Mouse (Mus musculus) kidney, postnatal 10 days (tissue): ENCODE data around the gene Inpp4b.

Experiments
- DNase-seq: peaks from one replicate; pipeline ENCODE4 v3.0.0; 2021; ENCODE audit warnings: mixed read lengths

Gene Inpp4b

DNA sequence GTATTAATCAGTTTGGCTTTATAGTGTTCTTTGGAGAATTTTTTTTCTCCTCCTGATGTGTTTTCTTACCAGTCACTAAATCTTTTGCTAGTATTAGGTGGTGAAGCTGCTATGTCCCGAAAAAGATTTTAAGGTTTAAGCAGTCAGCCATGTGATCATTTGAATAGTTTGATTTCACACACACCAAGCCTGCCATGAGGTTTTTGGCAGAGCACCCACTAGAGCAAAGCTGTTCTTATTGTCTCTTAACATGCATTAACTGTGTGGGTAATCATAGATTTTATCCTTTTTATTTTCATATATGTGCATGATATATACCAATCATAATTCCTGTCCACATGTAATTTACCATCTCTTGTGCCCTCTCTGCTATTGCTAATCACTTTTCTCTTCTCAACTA is 240.6 kb downstream of the Inpp4b start:
- no peak for DNase-seq

- DNase-seq: no peak
These were observed 244.4 kb downstream of the Inpp4b start for GRCm38 (mm10) chr8:81586783-81587182.

GRCm38 (mm10) chr8:81594134-81594714 is 251.9 kb downstream of the Inpp4b start:
- DNase-seq: no peak

DNA sequence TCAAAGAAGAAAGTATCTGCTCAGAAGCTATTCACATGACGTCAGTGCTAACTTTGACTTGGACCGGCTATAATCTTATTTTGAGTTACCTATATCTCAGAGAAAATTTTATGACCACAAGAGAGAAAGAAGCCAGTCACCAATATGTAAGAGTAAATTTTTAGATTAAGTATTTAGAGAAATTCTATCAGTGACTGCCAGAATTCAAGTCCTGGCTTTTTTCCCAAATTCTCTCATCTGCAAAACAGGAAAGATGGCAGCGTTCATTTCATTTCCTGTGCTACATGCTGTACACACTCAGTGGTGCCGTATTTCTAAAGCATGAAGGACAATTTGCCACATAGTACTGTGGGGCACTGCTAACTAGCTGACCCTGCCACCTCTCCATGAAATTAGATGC is 256.9 kb downstream of the Inpp4b start:
- DNase-seq: no peak

DNA sequence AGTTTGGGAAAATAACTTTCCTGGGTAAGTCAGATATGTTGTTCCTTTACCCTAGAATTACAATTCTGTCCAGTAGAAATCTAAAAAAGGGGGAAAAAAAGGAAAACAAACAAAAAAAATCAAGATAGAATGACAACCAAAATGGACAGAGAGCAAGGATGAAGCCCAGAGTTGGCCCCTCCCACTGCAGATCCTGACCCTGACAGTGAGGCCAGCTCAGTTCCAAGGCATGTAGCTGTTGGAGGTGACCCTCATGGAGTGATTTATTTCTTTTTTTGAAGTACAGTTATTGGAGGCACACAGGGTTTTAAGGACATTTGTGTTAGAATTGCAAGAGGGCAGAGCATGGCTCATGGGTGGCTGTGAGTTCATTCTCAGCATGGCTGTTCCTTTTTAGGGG is 258.8 kb downstream of the Inpp4b start:
- no peak for DNase-seq

- DNase-seq: no peak
These were observed 265.7 kb downstream of the Inpp4b start for GRCm38 (mm10) chr8:81608082-81608481.

DNA sequence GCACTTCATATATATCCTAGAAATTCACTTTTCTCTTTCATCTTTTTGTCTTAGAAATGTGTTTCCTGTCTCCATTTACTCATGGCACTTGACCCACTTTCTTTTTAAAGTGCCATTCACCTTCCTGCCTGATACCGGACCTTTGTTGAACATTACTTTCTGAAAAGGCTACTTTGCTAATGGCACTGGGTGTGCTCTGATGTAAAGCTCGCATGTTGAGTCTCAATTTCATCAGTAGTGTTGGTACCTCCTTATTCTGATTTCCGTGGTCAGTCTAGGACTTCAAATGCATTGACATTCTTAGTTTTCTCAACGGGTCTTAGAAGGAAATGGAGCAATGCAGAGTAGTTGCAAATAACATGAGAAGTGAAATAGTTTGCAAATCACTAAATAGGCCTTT is 266.7 kb downstream of the Inpp4b start:
- DNase-seq: no peak

DNA sequence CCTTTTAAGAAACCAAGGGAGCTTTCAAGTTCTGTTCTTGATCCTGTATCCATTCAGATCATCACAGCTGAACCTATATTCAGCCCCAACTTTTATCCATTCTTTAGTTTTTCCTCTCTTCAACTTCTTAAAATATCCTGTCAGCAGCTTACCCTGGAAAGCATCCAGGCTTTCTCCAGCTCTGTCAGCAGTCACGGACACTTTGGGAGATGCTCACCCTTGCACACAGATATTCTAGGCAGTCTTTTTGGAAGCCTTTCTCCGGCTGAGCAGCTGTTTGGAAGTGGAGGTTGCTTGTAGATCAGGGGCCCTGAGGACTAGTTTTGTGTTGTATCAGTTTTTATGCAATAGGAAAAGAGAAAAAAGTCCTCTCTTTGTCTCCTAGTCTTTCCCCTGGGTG is 270.3 kb downstream of the Inpp4b start:
- DNase-seq: no peak

DNA sequence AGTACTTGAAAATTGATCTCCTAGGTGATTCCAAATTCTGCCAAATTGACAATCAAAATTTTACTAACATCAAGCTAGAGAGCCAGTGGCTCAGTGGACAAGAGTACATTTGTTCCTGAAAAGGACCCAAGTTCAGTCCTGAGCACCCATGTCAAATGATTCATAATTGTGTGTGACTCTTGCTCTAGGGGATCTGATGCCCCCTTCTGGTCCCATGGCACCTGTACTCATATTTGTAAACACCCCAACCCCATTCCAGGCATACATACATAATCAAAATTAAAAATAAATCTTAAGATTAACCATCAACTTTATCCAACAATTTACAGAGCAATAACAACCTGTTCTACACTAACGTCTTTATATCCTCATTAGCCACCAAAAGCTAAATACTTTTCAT is 271.8 kb downstream of the Inpp4b start:
- no peak for DNase-seq

DNA sequence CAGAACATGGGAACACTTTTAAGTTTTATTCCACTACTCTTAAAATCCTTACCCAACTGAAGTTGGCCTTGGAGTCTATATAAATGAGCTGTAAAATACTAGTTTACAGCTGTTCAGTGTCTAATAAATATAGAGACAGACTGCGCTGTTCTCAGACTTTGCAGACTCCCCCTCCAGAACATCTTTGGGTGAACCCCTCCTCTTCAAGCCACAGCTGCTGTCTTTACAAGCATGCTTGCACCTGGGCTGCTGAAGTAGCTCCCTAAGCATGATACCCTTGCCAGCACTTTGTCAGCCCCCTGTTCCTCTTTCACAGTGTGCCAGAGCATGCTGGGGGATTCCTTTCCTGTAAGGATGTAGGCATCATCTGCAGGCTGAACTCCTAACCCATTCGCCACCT is 272.2 kb downstream of the Inpp4b start:
- no peak for DNase-seq

- DNase-seq: no peak
These were observed 273.2 kb downstream of the Inpp4b start for GRCm38 (mm10) chr8:81615552-81615951.

GRCm38 (mm10) chr8:81618918-81619317 is 276.6 kb downstream of the Inpp4b start:
- DNase-seq: no peak

GRCm38 (mm10) chr8:81635015-81635414 is 292.7 kb downstream of the Inpp4b start:
- DNase-seq: no peak

DNA sequence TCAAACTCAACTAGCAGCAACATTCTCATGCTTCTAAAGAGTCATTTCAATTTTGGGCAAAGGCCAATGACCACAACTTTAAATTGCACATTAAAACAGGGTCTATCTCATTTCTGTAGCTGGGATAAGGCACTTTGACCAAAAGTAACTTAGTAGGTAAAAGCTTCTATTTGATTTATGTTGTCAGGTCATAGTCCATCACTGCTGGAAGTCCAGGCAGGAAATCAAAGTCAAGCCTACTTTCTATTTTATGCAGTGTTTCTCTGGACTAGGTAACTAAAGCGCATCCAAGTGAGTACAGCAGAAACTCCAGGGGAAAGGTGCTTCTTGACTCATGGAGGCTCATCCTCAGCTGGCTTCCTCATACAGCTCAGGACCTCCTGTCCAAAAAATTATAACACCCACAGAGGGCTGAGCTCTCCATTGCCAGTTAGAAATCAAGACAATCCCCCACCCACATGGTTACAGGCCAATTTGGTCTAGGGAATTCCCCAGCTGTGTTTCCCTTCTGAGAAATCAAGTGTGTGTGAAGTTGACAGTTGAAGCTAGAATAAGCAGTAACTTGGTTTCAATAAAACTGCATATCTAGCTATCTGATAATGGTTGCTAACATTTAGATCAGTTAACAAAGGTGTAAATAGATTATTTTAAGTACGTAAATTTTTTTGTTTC is 293.7 kb downstream of the Inpp4b start:
- no peak for DNase-seq

- no peak for DNase-seq
These were observed 296.1 kb downstream of the Inpp4b start for GRCm38 (mm10) chr8:81638478-81638877.

- no peak for DNase-seq
These were observed 297.5 kb downstream of the Inpp4b start for GRCm38 (mm10) chr8:81639820-81640219.

DNA sequence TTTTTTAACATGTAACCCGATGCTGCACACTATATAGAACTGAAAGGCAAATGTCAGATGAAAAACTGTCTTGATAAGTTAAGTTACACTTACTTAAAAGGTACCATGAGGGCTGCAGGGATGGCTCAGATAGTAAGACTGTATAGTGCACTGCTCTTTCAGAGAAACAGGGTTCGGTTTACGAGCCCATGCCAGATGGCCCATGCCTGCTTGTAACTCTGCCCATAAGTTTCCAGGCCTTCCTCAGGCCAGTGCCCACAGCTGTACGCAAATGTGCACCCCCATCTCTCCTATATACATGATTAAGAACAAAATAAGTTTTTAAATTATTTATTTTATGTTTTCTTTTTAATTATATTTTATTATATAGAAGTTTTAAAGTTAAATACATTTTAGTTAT is 300.7 kb downstream of the Inpp4b start:
- DNase-seq: no peak

DNA sequence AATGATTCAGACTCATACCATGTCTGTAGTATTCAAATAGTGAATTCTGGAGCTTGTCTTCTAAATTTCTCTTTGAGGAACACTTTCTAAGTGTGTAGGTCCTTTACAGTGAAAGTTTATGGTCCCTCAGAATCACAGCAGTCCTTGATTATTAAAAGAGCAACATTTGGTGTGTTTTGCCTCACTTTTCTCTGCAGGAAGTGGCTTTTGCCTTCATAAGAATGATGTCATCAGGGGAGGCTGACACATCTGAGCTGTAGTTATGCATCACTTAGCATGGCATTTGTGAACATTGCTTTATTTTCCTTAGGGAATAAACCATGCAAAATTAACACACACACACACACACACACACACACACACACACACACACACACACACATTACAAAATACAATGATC is 349.8 kb downstream of the Inpp4b start:
- DNase-seq: no peak

DNA sequence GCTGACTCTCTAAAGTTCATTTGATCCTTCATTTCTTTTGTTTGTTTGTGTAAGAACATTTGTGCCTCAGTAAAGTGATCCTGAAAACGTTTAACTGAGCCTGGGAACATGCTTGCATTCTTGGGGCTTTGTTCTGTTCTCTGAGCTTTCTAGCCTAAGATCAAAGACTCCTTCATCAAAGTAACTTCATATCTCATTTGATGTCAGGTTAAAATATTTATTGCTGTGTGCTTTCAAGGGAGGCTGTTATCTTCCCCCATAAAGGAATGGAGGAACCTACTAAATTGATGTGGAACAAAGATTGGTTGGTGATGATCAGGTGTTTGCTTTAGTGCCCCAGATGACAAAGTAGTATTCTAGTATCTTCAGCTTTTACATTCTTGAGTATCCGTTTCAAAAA is 352.5 kb downstream of the Inpp4b start:
- no peak for DNase-seq

DNA sequence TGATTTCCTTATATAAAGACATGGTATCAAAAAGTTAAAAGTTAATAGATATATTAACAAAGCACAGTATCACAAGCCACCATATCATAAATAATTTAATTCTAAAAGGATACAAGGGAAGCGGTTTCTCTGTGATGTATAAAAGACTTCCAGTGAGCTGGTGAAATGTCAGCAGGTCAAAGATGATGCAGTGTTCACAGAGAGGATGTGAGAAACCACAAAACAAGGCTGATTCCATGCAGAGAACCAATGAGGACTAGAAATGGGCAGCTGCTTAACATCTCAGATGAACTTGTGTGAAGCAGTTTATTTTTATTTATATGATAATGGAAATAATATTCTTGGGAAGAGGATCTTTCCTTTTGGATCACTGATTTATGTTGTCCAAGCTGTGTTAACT is 359.7 kb downstream of the Inpp4b start:
- DNase-seq: no peak

DNA sequence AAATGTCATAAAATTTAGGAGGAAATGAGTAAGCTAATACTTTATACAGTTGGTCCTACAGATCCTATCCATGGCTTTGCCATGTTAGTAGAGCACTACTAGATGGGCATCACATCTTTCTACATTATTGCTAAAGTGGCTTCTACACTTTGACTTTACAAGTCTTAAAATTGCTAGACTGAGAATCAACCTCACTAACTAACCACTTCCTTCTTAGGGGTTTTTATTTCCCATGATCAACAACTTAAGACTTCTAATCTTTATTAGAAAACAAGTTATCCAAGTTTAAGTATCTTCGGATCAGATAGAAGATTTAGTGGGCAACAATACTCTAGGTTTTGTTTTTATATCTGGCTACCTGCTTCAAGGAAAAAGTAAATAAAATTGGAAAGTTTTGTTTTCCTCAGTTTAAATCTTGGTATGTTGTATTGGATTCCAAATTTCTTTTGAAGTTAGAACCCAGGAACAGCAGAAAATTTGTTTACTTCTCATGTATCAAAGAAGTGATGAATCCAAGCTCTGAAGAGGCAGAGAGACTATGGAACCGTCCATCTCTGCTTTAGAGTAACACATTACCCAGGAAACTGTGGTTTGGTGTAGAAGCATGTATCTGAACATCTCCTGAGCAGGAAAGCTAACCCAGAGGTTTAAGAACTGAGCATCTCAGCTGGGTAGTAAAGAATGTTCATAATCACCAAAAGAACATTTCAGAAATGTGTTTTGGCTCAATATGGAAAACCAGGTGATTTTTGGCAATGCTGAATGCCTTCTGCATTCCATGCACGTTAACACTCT is 361.4 kb downstream of the Inpp4b start:
- no peak for DNase-seq

- DNase-seq: no peak
These were observed 365.1 kb downstream of the Inpp4b start for GRCm38 (mm10) chr8:81707436-81707835.

GRCm38 (mm10) chr8:81731332-81731731 is 389.0 kb downstream of the Inpp4b start:
- no peak for DNase-seq

DNA sequence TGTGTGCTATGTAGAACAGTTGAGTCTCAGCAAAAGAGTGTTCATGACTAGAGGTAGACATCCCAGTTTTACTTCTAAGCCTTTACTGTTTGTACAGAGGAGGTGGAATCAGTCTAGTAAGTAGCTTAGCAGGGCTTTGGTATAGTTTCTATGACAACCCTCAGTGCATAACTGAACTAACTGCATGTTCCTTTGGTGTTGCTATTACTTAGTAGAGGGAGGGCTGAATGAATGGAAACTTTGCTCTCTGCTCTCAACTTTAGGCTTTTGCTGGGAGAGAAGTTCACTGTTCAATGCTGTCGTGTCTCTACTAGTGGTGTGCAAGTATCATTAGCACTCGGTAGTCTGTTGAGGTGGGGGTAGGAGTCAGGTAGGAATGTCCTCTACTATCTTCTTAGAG is 393.3 kb downstream of the Inpp4b start:
- DNase-seq: no peak
